Mouse (Mus musculus) testis, adult 2 months (tissue): ENCODE measurements around the gene Epsti1. TPM values are rescaled to one million over a fixed set of nuclear protein-coding genes. Genes with fewer than 3 reads are reported as not detected.

Source experiments
- H3K27ac ChIP-seq: fragments of 200-500 bp; 2 replicates; pipeline ENCODE4 v1.5.1; 2012; ENCODE audit warnings: low read depth, low read length; ENCODE audit not compliant: control insufficient read depth, insufficient read depth
- H3K27me3 ChIP-seq: fragments of 200-500 bp; 2 replicates; pipeline ENCODE4 v1.6.1; 2012; ENCODE audit warnings: mild to moderate bottlenecking, low read length, moderate library complexity; ENCODE audit not compliant: control insufficient read depth, insufficient read depth
- H3K36me3 ChIP-seq: fragments of 200-500 bp; 2 replicates; pipeline ENCODE4 v1.6.1; 2012; ENCODE audit warnings: mild to moderate bottlenecking, low read length; ENCODE audit not compliant: control insufficient read depth, insufficient read depth
- H3K4me1 ChIP-seq: fragments of 200-500 bp; 2 replicates; pipeline ENCODE4 v1.6.1; 2012; ENCODE audit warnings: low read length; ENCODE audit not compliant: control insufficient read depth, insufficient read depth
- H3K4me3 ChIP-seq: fragments of 200-500 bp; 2 replicates; pipeline ENCODE4 v1.5.1; 2012; ENCODE audit warnings: low read depth, mild to moderate bottlenecking, low read length, moderate library complexity, mixed read lengths; ENCODE audit not compliant: control insufficient read depth
- CTCF ChIP-seq: fragments of 200-500 bp; IDR thresholded peaks from 2 replicates; pipeline ENCODE4 v1.5.1; 2012; ENCODE audit warnings: low read depth, mild to moderate bottlenecking, inconsistent platforms, low read length, moderate library complexity; ENCODE audit not compliant: control insufficient read depth, insufficient read depth, insufficient replicate concordance
- POLR2A ChIP-seq: fragments of 200-500 bp; IDR thresholded peaks from 2 replicates; pipeline ENCODE4 v1.6.1; 2012; ENCODE audit warnings: low read depth, mild to moderate bottlenecking, inconsistent platforms, low read length, moderate library complexity; ENCODE audit not compliant: control insufficient read depth
- polyA plus RNA-seq: library from polyadenylated mRNA; depleted of rRNA; stranded (reverse); fragments of >200 nt; gene quantifications from 2 replicates; pipeline ENCODE4 v1.2.3, GENCODE M21; 2012

Epsti1 gene
- polyA plus RNA-seq, 1 experiment: 9.8 TPM

DNA sequence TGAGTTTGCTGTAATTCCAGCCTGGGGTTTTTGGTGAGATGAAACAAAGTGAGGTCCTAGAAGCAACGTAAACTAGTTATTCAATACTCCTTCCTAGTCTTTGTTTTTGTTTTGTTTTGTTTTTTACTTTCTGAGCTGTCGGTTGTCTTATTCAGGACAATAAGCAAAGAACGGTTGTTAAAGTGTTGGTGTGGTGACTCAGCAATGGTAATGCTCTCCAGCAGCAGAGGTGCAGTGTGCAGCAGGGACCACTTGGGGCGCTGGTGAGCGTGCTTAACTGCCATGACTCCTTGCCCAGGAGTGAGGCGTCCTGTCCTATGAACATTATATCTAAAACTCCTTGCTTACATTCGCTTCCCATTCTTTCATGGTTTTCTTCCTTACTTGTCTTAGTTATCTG, 14.1 kb upstream of the Epsti1 start:
- no peak overlapping the region for H3K27ac ChIP-seq
- no peak overlapping the region for H3K4me3 ChIP-seq
- no peaks in the 10 kb centered on the region for H3K36me3 ChIP-seq
- TF ChIP-seq POLR2A (no peak), CTCF (peak; percentile 93; the same call in 1 of the 2 replicates)
- H3K27me3 ChIP-seq: no peaks in the 10 kb centered on the region
- no peaks in the 10 kb centered on the region for H3K4me1 ChIP-seq

DNA sequence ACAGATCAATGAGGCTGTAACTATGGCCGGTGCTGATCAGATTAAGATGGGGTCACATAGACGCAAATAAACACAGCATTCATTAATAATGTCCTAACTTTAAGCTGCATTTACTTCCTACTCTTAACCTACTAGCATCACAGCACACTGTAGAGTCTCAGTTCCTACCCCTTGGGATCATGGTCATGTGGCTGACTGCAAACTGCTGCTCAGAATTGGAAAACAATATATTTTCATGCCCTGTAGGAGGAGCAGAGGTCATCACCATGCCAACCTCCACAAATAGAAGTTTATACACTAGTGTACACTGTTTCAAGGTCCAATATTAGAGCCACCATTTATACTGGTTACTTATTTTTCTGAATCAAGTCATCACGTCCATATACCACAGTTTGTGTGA, 8.1 kb upstream of the Epsti1 start:
- Histone ChIP-seq H3K4me3 (no peak overlapping the region), H3K27ac (no peak overlapping the region), H3K4me1 (no peaks in the 10 kb centered on the region), H3K27me3 (no peaks in the 10 kb centered on the region), H3K36me3 (no peaks in the 10 kb centered on the region)
- TF ChIP-seq CTCF (no peak), POLR2A (no peak)

DNA sequence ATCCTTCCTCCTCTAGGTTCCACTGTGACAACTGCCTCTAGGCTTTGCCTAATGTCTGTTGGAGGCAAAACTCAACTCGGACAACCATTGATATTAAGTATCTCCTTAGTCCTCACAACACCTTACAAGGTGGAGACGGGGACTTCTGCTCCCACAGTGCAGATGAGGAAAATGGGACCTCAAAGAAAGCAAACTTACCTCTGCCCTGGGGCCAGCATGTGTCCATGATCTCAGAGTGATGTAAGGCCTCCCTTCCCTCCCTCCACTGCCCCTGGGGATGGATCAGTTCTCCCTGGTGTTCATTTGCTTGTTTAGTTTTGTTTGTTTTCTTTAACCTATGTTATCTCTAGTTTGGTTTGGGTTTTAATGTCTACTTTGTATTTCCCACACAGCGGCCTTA, 1.5 kb upstream of the Epsti1 start:
- no peak overlapping the region for H3K4me3 ChIP-seq
- TF ChIP-seq POLR2A: no peak
- no peak for TF ChIP-seq CTCF
- no peaks in the 10 kb centered on the region for H3K36me3 ChIP-seq
- H3K27ac ChIP-seq: no peak overlapping the region
- peaks cover 6% of the 10 kb centered on the region for H3K4me1 ChIP-seq
- no peaks in the 10 kb centered on the region for H3K27me3 ChIP-seq

DNA sequence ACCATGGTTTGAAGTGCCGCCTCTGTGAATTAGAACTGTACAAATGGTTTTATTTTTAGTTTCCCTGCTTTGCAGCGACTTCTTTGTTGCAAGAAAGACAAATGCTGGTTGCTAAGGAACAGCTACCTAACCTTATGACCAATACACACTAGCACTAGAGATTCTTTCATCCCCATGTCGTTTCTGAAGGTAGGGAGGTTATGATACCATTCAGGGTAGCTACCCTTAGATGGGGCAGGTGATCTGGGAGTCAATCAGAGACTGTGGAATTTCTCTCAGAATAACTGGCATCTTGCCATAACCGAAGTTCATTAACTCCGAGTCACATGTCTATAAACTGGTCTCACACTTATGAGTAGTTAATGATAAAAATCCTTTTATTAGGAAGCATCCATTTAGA, 1.4 kb downstream of the Epsti1 start:
- Histone ChIP-seq H3K27me3 (no peaks in the 10 kb centered on the region), H3K4me3 (no peak overlapping the region)
- TF ChIP-seq CTCF: no peak
- TF ChIP-seq POLR2A: no peak

DNA sequence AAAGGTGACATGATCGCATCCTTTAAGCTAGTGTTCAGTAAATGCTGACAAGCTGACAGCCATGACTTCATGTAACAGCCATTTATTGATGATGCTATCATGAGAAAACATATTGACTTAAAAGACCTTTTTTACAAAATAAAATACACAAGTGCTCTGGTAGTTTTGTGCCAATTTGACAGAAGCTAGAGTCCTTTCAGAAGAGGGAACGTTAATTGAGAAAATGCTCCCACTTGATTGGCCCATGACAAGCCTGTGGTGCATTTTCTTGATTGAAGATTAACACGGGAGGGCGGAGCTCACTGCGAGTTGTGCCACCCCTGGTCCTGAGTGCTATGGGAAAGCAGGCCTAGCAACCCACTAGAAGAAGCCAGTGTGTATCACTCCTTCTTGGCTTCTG, 2.5 kb downstream of the Epsti1 start:
- no peaks in the 10 kb centered on the region for H3K27me3 ChIP-seq
- TF ChIP-seq CTCF (no peak), POLR2A (no peak)
- H3K27ac ChIP-seq: no peak overlapping the region
- H3K4me3 ChIP-seq: no peak overlapping the region
- H3K4me1 ChIP-seq: peaks cover 6% of the 10 kb centered on the region
- no peaks in the 10 kb centered on the region for H3K36me3 ChIP-seq

More for the DNA sequence above, 1.4 kb downstream of the Epsti1 start:
- H3K36me3 ChIP-seq: no peaks in the 10 kb centered on the region
- H3K27ac ChIP-seq: no peak overlapping the region
- H3K4me1 ChIP-seq: peaks cover 6% of the 10 kb centered on the region

DNA sequence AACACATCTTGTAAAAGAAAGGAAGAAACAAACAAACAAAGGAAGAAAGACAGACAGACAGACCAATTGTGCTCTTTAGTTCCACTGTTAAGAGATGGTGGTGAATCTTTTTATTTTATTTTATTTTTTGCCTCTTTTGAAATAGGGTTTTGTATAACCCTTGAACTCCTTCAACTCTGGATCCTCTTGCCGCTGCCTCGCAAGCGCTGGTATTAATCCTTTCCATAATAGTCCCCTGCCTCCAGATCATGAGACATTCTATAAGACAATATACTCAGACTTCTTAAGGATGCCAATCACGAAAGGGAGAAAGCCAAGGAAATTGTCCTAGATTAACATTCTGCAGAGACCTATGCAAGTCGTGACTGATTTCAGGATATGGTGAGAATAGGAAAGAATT, 11.7 kb downstream of the Epsti1 start:
- TF ChIP-seq POLR2A: no peak
- no peak for TF ChIP-seq CTCF
- Histone ChIP-seq H3K27ac (no peak overlapping the region), H3K36me3 (no peaks in the 10 kb centered on the region), H3K27me3 (no peaks in the 10 kb centered on the region), H3K4me3 (no peak overlapping the region), H3K4me1 (no peaks in the 10 kb centered on the region)

DNA sequence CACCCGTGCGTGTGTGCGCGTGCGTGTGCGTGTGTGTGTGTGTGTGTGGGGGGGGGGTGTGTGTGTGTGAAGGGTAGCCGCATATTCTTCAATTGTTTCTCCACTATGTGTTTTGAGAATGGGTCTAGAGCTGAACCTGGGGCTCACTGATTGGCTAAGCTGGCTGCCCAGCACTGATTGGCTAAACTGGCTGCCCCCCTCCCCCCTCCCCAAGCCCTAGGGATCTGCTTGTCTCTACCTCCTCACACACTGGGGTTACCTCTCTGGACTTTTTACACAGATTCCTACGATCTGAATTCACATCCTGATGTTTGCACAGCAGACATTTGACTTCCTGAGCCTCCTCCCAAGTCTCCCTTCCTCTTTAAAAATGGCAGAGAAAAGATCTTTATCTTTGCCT, 17.6 kb downstream of the Epsti1 start:
- H3K27me3 ChIP-seq: no peaks in the 10 kb centered on the region
- H3K4me3 ChIP-seq: no peak overlapping the region
- TF ChIP-seq CTCF: no peak
- no peak for TF ChIP-seq POLR2A
- H3K36me3 ChIP-seq: no peaks in the 10 kb centered on the region
- H3K4me1 ChIP-seq: peaks cover 3% of the 10 kb centered on the region; the same call in 1 of the 2 replicates
- H3K27ac ChIP-seq: no peak overlapping the region

DNA sequence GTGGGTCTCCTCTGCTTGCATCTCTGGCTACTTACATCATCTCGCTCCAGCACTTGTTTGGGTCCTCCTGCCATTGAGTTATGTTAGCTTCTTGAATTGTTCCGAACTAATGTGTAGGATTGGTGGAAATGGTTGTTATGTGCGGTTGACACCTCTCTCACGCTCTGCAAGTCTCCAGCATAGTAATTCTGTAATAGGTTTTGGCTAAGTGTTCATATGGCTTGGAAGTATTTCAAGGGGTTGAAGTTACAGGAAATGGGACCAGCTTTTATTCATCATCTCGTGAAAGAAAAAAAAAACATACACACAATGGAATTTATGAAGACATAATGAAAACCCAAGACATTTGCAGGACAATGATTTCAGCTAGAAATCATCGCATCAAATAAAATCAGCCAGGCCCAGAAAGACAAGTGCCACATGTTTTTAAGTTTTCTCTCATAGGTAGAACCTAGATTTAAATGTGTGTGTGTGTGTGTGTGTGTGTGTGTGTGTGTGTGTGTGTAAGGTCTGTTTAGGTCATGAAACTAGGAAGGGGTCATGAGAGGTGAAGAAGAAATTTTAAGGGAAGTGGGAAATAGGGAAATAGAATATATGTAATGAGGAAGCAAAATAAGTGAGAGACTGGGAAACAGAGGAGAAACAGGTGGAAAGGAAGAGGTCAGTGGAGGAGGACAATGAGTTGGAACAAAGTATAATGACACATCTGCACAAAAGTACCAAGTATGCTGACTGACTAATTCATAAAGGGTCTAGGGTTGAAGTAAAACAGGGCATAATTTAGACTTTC, 19.2 kb downstream of the Epsti1 start:
- TF ChIP-seq POLR2A (no peak), CTCF (no peak)
- H3K4me3 ChIP-seq: no peak overlapping the region
- H3K4me1 ChIP-seq: peaks cover 3% of the 10 kb centered on the region; the same call in 1 of the 2 replicates
- no peaks in the 10 kb centered on the region for H3K36me3 ChIP-seq
- no peak overlapping the region for H3K27ac ChIP-seq
- H3K27me3 ChIP-seq: no peaks in the 10 kb centered on the region
